Mouse (Mus musculus) liver, postnatal 0 days (tissue): ENCODE measurements around the gene Trrap.

Source experiments
- CTCF ChIP-seq: sonication (generic); IDR thresholded peaks from 2 replicates; pipeline ENCODE4 v1.5.1; 2016; ENCODE audit warnings: antibody characterized with exemption, low read depth
- EP300 ChIP-seq: IDR thresholded peaks from 2 replicates; pipeline ENCODE4 v1.6.1; 2016; ENCODE audit warnings: antibody characterized with exemption, low read depth, mild to moderate bottlenecking

DNA sequence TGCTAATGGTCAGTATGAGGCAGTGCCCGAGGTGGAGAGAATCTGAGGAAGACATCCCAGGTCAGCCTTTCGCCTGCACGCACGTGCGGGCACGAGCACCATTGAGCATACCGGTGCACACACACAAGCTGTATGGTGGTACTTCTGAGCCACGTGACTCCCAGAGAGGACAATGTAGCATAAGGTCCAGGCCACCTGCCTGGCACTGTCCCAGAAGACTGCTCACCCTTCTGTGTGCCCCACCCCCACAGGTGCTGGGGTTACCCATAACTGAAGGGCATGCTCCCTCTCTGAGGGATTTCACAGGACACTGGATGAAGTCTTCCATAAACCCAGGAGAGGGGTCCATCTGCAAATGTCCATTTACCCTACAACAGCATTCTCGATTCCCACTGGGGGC, 10.1 kb upstream of the Trrap start:
- TF ChIP-seq CTCF (no peak), EP300 (no peak)
